Mouse (Mus musculus): Measurements from ENCODE around the gene Gm16181.
"Not testable (repeated sequence)": the region's sequence is repeated elsewhere in the genome, so short reads cannot be mapped to it uniquely, and the experiment has no call there.

The Gm16181 gene

DNA sequence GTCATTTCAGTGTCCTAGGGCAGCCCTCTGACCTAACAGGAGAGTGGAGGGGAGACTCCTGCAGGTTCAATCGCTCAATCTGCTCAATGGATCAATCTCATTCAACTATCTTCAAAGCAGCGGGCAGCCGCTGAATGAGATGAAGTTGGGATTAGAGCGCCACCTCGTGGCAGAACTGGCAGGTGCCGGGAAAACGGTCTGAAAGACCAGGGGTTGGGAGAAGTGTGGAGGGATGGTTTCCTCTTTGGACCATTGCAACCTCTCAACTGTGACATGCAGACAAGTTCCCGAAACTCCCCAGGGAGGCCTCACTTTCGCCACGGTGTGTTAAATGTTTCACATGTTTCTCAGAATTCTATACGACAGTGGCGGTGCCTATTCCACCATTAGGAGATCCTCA is 11.4 kb downstream of the Gm16181 start:
- DNase-seq (ENCODE audit: low read depth, low spot score): no peak

DNA sequence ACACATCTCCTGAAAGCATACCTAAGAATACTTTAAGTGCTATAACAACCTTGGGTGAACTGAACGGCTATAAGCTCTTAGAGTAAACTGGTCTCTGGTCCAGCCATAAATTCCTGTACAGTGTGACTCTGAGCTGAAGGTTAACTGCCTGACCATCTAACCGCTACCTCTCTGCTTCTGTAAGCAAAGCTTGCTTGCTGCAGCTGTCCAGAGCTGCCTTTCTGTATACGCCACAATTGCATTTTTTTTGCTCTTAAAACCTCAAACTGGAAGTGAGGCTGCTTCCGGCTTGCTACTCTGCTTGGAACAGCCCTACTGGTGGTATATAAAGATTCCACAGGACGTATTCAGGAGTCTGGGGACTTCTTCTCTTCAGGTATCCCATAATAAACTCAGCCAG is 12.0 kb downstream of the Gm16181 start:
- DNase-seq (ENCODE audit: low read depth, low spot score): no peak

DNA sequence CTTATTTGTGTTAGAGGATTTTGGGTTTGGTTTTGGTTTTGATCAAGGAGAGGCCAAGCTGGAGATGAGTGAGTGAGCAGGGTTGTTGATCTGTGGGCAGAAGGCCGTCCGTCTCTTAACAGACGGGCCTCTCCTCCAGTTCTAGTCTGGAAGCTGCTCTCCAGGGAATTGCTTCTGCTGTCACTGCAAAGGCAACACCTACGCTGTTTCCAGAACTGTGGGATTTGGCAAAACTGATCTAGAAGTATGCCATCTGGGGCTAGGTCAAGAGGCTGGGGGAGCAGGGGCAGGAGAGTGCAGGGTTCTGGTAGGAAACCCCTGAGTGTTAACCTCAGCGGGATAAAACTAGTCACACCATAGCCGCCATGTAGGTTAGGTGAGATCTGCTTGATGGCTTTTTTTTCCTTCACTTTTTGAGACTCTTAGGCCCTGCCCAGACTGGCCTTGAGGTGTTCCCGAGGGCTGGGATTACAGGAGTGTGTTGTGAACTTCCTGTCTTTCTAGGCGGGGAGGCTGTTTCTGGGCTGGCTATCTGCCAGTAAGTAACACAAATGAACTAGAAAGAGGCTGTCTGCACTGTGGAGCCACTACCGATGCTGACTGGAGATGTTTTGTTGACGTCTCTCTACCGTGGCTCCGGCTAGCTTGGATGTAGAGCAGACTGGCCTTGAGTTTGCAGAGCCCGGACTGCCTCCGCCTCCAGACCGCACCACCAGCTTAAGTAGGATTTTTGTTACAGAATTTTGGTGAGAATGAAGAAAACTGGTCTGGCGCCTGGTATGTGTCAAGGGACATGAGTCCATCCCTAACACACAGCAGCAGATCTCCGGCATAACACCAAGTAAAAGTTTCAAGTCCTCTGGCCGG is 12.7 kb downstream of the Gm16181 start, which contains the start of gene Atp6v1g2:
Gene Atp6v1g2, plus strand, starts transcription at position 547 of the 867 bp plus-strand sequence.
- no peak for DNase-seq (ENCODE audit: low read depth, low spot score)

DNA sequence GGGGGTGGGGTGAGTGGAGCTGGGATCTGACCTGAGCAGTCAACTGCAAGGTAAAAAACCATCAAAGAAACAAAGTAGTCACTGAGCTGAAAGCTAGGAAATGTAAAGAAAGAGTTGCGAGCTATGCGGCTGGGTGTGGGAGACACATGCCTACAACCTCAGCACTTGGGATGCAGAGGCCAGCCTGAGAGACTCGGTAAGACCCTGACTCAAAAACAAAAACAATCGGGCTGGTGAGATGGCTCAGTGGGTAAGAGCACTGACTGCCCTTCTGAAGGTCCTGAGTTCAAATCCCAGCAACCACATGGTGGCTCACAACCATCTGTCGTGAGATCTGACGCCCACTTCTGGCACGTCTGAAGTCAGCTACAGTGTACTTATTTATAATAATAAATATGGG is 13.5 kb downstream of the Gm16181 start:
- not testable (repeated sequence) for DNase-seq (ENCODE audit: low read depth, low spot score)

DNA sequence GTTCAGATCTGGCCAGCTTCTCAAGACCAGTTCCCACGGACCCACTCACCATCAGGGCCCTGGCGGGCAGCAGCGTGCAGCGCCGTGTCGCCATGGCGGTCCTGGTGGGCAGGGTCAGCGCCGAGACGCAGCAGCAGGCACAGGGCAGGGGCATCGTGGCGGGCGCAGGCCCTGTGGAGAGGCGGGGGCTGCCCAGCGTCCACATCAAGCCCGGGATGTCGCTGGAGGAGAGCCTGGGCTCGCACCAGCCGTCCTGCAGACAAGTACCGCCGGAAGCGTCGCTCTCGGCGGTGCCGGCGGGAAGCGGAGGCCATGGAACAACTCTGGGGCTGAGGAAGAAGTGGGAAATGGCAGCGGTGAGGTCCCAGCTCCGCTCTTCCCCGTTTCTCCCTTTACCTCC is 14.3 kb downstream of the Gm16181 start:
- DNase-seq (ENCODE audit: low read depth, low spot score): no peak

DNA sequence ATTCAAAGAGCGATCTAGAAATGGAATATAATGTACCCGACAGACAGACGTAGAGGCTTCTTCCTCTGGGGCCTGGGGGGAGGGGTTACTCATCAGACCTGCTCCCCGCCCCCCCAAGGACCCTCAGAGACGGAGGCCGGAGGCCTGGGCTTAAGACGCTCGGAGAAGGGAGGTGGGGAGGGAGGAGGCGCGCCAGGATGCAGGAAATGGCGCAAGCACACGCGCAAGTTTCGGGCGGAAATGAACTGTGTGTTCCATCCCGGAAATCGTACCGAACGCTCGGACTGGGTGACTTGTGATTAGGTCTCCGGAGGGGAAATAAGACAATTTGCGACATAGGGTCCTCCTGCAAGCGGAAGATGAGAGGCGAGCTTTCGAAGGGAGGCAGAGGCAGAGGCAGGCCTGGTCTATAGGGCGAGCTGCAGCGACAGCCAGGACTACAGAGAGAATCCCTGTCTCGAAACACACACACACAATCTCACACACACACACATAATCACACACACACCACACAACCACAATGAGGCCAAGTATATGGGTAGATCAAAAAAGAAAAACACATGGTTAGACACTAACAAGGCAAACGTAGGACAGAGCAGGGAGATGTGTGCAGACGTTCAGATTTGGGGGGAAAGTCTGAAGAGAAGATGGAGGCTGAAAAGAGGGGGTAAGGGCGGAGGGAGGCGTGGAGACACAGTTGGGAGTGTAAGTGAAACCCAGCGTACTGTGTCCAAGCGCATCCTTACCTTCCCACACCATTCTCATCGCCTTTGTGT is 15.2 kb downstream of the Gm16181 start, which contains the start of gene Nfkbil1:
Gene Nfkbil1, minus strand, starts transcription at position 179 of the 776 bp plus-strand sequence.
- DNase-seq (ENCODE audit: low read depth, low spot score): peak; percentile 83

DNA sequence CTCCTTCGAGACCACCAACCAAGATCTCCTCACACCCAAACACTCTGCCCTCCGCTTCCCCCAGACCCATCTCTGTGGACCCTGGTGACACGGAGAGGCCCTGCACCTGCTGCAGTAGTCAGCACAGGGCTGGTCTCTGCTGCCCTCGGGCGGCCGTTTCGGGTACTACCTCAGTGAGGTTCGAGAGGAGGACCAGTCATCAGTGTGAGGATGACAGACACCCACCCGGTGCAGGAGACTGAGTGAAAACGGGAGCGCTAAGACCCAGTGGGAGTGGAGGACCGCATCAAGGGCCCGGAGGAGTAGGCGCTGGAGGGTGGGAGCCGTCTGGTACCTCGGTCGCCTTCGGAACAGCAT is 15.7 kb downstream of the Gm16181 start:
- peak; percentile 75 for DNase-seq (ENCODE audit: low read depth, low spot score)

DNA sequence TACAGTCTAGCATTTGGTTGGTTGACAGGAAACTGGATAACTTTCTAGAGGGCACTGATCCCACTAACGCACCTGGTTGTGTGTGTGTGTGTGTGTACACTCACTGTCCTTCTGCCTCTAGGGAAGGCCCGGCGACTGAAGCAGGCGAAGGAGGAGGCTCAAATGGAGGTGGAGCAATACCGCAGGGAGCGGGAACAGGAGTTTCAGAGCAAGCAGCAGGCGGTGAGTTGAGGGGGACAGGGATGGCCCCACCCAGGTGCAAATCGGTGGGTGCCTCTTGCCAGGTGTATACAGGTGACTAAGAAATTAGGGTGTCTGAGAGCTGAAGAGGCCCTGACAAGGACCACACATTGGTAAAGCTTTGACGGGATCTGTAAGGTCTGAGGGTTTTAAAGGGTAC is 16.4 kb downstream of the Gm16181 start:
- no peak for DNase-seq (ENCODE audit: low read depth, low spot score)

DNA sequence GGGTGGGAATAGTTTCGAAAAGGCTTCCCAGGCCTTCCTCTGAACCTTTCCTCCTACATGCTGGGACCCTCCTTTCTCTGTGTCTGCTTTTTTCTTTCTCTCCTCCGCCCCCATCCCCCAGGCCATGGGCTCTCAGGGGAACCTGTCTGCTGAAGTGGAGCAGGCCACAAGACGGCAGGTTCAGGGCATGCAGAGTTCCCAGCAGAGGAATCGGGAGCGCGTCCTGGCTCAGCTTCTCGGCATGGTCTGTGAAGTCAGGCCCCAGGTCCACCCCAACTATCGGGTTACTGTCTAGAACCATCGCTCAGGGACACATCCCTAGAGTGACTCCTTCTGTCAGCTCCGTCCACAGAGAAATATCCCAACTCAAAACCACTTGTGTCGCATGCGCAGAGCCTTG is 16.9 kb downstream of the Gm16181 start:
- DNase-seq (ENCODE audit: low read depth, low spot score): no peak

DNA sequence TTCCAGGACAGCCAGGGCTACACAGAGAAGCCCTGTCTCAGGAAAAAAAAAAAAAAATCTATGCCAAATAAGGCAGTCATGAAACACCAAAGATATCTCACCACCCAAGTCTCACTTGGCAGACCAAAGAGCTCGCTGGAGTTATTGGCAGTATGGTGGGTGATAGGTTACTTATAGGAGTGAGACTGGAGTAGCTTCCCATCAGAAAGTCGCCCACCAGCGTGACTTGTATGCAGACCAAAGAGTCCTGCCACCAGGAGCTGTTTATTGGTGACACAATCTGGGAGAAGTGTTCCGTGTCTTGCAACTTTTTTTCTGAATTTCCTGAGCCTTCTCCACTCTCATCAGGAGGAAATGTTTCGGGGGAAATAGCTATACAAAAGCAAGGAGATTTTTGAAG is 19.1 kb downstream of the Gm16181 start:
- no peak for DNase-seq (ENCODE audit: low read depth, low spot score)

DNA sequence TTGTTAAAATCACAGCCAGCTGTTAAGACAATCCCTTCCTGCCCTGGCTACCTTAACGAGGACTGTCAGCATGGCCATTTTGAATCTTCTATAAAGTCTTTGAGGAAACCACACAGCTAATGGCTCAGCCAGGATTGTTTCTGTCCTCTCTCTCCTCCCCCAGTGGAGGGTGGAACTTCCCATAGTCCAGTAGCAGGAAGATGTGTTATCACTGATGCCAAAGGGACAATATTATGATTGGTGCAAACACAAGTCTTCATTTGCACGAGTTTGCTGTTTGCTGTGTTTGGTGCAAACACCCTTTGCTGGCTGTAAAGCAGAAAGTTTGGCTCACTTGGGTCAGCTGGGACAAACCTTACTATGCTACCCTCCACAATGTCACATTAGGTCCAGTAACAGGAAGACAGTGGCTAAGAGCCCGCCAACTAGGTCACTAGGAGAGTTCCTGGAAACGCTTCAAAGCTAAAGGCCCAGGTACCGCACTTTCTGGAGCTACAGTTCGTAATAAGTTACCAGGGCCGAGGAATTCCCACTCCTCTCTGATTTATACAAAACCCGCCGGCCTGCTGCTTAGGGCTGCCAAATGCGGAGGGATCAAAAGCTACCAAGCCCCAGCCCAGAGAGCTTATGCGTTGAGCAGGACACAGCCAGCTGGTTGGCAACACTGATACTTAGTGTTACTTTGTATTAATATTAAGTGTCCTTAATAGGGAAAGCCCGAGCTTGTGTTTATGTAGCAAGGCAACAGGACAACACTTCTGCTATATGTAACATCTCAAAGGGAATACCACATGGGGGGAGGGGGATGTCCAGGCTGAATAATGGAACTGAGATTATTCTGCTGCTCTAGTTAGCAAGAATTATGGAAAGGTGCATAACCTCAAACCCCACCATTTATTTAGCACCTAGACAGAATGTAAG is 20.0 kb downstream of the Gm16181 start:
- no peak for DNase-seq (ENCODE audit: low read depth, low spot score)

DNA sequence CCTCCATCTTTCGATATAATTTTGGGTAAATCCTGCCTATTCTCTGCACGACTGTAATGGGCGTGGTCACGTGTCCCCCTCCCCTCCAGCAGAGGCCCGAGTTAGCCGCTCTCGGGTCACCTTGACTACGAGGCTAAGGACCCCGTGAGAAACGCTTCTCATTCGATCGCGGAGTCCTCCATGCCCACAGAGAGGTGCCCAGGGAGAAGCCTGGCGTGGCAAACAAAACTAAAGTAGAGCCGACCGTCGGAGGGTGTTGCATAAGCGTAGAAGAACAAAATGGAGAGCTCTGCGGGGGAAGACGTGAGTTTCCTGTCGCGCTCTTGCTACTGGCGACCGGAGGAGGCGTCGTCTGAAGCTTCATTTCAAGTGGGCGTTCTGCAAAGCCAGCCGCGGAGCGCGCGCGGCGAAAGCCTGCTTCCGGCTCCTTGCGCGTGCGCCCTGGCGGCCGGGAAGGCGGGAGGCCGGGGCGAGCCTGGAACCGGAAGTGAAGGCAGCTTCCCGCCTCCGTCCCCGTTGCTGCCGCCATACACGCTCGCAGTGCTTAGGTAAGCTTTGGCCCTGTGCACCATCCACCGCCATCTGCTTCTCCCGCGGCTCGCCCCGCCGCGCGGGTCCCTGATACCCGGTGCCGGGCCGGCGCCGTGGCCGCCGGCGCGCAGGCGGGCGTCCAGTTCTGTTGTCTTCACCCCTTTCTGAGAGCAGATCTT is 20.8 kb downstream of the Gm16181 start, which contains the start of gene Ddx39b:
Gene Ddx39b, plus strand, starts transcription at position 442 of the 710 bp plus-strand sequence.
- peak; percentile 82 for DNase-seq (ENCODE audit: low read depth, low spot score)

DNA sequence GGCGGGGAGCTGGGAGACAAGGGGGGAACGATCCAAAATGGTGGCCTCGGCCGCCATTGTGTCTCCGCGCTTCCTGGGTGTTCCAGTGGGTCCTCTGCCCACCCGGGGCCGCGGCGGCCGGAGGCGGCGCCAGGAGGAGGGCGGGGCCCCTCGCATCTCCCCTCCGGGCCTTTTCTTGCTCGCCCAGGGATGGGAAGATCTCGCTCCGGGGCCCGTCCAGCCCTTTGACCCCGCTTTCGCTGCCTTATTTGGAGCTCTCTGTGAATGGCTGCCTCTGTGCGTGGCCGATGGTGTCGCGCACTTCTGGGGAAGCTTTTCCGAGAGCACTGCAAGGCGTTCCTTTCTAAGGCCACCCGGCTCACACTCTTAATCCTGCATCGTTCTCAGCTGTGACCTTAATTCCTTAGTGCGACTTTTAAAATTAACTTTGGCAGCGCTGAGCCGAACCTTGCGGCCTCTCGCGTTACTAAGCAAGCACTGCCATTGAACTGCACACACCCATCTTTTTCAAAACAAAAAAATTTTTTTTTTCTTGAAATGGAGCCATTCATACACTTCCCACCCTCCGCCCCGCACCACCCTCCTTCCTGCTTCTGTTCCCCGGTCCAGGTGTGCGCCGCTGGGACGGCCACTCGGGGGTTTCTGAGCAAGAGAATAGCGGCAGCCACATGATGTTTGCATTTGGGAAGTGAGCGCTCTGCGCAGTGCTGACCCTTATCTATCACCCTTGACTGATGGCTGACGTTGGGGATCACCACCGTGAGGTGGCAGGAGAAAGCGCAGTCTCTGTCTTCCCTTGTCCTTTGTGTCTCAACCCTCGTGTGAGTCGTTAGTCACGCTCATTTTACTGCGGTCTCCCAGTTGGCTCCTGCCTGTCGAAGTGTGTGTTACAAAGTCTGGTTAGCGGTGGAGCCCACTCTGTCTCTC is 21.6 kb downstream of the Gm16181 start:
- DNase-seq (ENCODE audit: low read depth, low spot score): no peak

DNA sequence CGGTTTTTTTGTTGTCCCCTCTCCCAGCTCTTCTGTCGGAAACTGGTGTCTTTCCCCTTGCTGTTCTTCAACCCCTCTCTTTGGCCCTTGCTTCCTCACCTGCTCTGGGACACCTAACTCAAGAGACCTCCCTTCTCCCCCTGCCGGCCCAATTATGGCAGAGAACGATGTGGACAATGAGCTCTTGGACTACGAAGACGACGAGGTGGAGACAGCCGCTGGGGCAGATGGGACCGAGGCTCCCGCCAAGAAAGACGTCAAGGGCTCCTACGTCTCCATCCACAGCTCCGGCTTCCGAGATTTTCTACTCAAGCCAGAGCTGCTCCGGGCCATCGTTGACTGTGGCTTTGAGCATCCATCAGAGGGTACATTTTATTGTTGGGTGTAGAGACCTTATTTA is 22.5 kb downstream of the Gm16181 start:
- DNase-seq (ENCODE audit: low read depth, low spot score): no peak

DNA sequence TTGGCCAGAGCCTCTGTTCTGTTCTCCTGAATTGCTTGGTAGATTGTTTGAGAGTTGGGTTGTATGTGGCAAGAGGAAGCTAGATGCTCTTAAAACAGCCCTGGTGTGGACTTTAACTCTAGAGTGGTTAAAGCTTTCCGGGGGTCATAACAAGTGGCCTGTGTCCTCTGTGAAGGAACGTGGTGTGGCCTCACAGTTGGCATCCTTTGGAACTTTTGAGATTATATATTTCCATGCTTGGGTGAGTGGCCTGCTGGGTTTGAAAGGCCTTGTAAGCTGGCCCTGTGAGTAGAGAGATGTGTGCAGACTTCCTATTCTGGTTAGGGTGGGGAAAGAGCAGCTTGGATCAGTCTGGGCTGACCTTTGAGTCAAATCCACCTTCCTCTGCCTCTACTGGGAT is 24.4 kb downstream of the Gm16181 start:
- no peak for DNase-seq (ENCODE audit: low read depth, low spot score)

DNA sequence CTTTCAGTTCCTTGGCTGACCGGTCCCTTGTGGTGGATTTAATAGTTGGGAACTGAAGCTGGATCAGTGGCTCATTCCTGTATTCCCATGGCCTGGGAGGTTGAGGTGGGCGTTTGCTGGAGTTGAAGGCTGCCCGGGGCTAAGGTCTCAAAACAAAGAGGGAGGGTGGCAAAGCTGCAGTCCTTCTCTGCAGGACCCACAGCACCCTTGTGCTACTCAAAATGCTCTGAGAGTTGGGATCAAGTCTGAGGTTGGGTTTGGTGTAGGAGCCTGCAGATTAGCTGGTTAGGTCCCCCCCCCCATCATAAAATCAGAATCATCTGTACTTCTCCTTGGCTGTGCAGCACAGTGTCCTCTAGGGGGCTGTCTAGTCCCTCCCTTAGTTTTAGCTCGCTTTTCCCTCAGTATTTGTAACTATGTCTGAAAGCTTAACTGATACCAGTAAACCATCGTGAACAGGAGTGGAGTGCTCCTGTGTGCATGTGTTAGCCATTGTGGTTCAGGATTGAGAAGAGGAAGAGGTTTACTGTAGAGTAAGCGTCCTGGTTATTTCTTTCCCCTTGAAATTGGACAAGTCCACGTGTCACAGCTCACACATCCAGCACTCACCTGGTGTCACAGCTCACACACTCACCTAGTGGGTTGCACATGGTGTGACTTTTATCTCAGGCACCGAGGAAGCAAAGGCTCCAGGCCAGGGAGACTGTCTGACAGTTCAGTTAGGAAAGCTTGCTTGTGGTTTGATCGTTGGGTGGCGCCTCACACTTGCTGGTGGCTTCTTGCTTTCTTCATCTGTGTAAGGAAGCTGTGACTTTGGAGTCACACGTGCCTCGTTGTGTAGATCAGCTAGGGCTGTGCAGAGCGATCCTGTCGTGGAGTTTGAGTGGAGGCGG is 25.3 kb downstream of the Gm16181 start:
- no peak for DNase-seq (ENCODE audit: low read depth, low spot score)

DNA sequence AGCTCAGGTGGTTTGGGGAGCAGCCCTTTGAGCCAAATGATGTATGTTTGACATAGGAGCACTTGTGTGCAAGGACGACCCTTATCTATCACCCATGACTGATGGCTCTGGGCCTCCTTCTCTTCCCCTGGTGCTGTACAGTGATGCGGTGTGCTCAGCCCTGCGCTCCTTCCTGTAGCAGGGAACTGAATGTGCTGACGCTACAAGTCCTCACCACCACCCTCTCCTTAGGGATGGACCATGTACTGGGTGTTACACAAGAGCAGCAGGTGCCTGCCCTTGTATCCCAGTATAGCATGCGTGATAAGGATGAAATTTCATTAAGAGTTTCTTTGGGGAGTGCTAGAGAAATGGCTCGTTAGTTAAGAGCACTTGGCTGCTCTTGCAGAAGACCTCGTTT is 26.5 kb downstream of the Gm16181 start:
- no peak for DNase-seq (ENCODE audit: low read depth, low spot score)

DNA sequence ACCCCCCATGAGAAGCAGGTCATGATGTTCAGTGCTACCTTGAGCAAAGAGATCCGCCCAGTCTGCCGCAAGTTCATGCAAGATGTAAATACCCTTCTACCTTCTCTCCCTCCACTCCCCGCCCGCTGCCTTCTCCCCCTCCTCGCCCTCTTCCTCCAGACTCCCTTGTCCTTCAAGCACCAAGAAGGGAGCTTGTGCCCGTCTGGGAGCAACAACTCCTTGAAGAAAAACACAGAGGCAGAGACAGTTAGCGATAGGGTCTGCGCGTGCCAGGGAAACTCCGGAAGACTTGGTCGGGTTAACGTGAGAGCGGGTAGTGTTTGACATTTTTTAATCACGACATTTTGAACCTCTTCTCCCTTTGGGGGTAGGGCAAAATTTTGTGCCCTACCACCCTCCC is 28.4 kb downstream of the Gm16181 start:
- no peak for DNase-seq (ENCODE audit: low read depth, low spot score)

Measured in WW6 (cell line).